Mouse (Mus musculus) brain, embryonic 14.5 days (tissue): Measurements from ENCODE around the gene Aif1.

Experiments used
- CTCF ChIP-seq: fragments of 200-500 bp; IDR thresholded peaks from 2 replicates; pipeline ENCODE4 v1.5.1; 2012; ENCODE audit warnings: inconsistent platforms, mild to moderate bottlenecking, moderate library complexity, borderline replicate concordance; ENCODE audit not compliant: insufficient read depth, insufficient read length; ENCODE audit errors: extremely low read depth
- POLR2A ChIP-seq: fragments of 200-500 bp; IDR thresholded peaks from 2 replicates; pipeline ENCODE4 v1.6.1; 2012; ENCODE audit warnings: mild to moderate bottlenecking, inconsistent platforms, borderline replicate concordance; ENCODE audit not compliant: poor library complexity, insufficient read depth, insufficient read length, severe bottlenecking; ENCODE audit errors: extremely low read depth

DNA sequence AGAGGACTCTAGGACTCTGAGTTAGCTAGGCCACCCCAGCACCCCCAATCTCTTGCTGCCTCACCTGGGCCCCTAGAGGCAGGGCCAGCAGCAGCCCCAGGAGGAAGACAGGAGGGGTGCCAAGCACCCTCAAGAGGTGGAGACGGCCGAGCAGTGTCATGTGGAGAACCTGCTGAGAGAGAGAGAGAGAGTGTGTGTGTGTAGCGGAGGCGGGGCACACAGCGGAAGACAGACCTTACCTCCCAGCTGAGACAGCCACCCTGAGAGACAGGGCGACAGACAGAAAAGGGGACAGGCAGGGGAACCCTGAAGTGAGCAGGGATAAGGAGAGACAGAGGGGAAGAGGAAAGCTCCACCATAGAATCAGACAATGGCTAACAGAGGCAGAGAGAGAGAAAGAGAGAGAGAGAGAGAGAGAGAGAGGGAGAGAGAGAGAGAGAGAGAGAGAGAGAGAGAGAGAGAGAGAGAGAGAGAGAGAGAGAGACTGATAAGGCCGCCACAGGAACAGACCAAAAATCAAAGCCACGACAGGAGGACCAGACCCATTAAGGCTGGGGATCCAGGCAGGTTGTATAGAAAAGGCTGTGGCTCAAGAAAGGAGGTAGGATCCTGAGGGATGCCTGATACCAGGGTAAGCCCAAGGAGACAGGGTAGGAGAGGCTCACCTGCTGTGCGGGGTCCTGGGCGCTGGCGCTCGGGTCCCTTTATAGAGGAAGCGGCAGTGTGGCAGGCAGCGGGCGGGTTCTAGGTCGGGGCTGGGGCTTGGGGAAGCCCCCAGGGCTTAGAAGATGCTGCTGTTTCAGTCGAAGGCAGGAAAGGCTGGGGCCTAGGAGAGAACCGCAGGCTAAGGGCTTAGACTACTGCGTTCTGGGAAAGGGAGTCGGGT lies 28.9 kb upstream of the Aif1 start, which contains the start of gene Lta:
- TF ChIP-seq POLR2A (no peak), CTCF (no peak)
